Comparison of ENCODE assay signal across 10 mouse cellular contexts in the genomic region with DNA sequence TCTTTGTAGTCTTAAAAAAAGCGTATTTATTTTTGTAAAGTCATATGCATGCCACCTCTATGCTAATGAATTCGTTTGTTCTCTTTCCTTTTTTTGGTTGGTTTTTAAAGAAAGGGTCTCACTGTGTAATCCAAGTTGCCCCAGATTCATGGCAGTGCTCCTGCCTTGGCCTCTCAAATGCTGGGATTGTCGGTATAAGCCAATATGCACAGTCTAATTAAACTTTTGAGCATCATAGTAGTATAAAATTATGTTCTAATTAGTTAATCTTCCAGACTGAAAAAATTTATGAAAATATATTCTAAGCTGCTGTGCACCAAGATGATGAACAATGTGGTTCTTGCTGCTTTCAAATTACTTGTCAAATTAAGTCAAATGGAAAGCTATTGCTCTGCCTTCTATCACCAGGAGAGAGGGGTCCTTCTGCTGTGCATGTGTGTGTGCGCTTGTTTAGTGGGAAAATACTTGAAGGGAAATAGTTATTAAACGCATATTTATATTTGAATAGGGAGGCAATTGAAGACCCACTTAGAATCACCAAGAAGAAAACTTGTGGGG. TPM values are rescaled to one million over a fixed set of nuclear protein-coding genes. Genes with fewer than 3 reads are reported as not detected.
DNase-seq lines count a peak whose midpoint lies in the region; ATAC-seq and TF ChIP-seq lines count a peak whose summit lies in the region.
"Had no signal": no experiment of that assay in that cellular context is flagged by ENCODE, and none has a peak within 500 bp of the region (broad histone marks: within the 10 kb centered on the region; RNA-seq: fewer than 3 reads in every experiment).

No protein-coding gene starts in this region.

- no peaks in the 10 kb centered on the region for H3K9me3 ChIP-seq in forebrain, embryonic 12.5 days
- H3K9me3 ChIP-seq in limb, embryonic 13.5 days: no peaks in the 10 kb centered on the region
- no peaks in the 10 kb centered on the region for H3K9me3 ChIP-seq in neural tube, embryonic 15.5 days (replicated peaks)

- H3K27ac ChIP-seq in layer of hippocampus, adult 2 months: no peak overlapping the region
- H3K27ac ChIP-seq in forebrain, embryonic 12.5 days: no peak overlapping the region
- H3K27ac ChIP-seq in limb, embryonic 13.5 days: no peak overlapping the region
- no peak overlapping the region for H3K27ac ChIP-seq in neural tube, embryonic 15.5 days (replicated peaks)

- WGBS in forebrain, embryonic 12.5 days: 45% methylated on average over 5 of the region's 5 CpGs
- WGBS in limb, embryonic 13.5 days: 41% methylated on average over 5 of the region's 5 CpGs
- WGBS in neural tube, embryonic 15.5 days: 33% methylated on average over 5 of the region's 5 CpGs

- H3K4me3 ChIP-seq in layer of hippocampus, adult 2 months: peak overlapping the region; percentile 46; the same call in 1 of the 2 replicates
- H3K4me3 ChIP-seq in forebrain, embryonic 12.5 days (replicated peaks): no peak overlapping the region
- H3K4me3 ChIP-seq in limb, embryonic 13.5 days: peak overlapping the region; percentile 34; the same call in 1 of the 2 replicates
- H3K4me3 ChIP-seq in neural tube, embryonic 15.5 days (replicated peaks): peak overlapping the region; percentile 16; the same call in 1 of the 2 replicates

- no peak for ATAC-seq in forebrain, embryonic 12.5 days (ENCODE audit: low FRiP score)
- ATAC-seq in limb, embryonic 13.5 days (ENCODE audit: low FRiP score, low read depth): no peak
- no peak for ATAC-seq in neural tube, embryonic 15.5 days (ENCODE audit: low FRiP score)

- DNase-seq in layer of hippocampus, adult 2 months (ENCODE audit: low spot score in 2 of 2): no peak
- no peak for DNase-seq in layer of hippocampus, postnatal 36 days
- no peak for DNase-seq in ovary, postnatal 14 days (ENCODE audit: low spot score)
- no peak for DNase-seq in frontal cortex, postnatal 10 days (ENCODE audit: low spot score in 2 of 2)
- DNase-seq: kidney, postnatal 36 days had no signal

- no peaks in the 10 kb centered on the region for H3K36me3 ChIP-seq in forebrain, embryonic 12.5 days (replicated peaks)
- H3K36me3 ChIP-seq in limb, embryonic 13.5 days: no peaks in the 10 kb centered on the region
- no peaks in the 10 kb centered on the region for H3K36me3 ChIP-seq in neural tube, embryonic 15.5 days

- H3K9ac ChIP-seq in forebrain, embryonic 12.5 days: no peak overlapping the region
- no peak overlapping the region for H3K9ac ChIP-seq in limb, embryonic 13.5 days
- no peak overlapping the region for H3K9ac ChIP-seq in neural tube, embryonic 15.5 days (replicated peaks)

- no peak for TF ChIP-seq CTCF in layer of hippocampus, adult 2 months (conservative IDR thresholded peaks at IDR 0.05)

- peaks cover 13% of the 10 kb centered on the region for H3K4me1 ChIP-seq in forebrain, embryonic 12.5 days
- 0 out of 2 replicates have a peak, but pooled peaks cover 4% of the 10 kb centered on the region for H3K4me1 ChIP-seq in limb, embryonic 13.5 days
- H3K4me1 ChIP-seq in neural tube, embryonic 15.5 days: peaks cover 4% of the 10 kb centered on the region; the same call in 1 of the 2 replicates

- peaks cover 22% of the 10 kb centered on the region for H3K27me3 ChIP-seq in forebrain, embryonic 12.5 days
- peaks cover 4% of the 10 kb centered on the region for H3K27me3 ChIP-seq in limb, embryonic 13.5 days
- H3K27me3 ChIP-seq in neural tube, embryonic 15.5 days (replicated peaks): no peaks in the 10 kb centered on the region

- peak overlapping the region; percentile 39 for H3K4me2 ChIP-seq in forebrain, embryonic 12.5 days
- peak overlapping the region; percentile 60 for H3K4me2 ChIP-seq in limb, embryonic 13.5 days (replicated peaks)
- peak overlapping the region; percentile 42 for H3K4me2 ChIP-seq in neural tube, embryonic 15.5 days

RNA-seq across cellular contexts. Expression of a gene that starts 2.4 kb away (rescaled TPM):
- total RNA-seq in layer of hippocampus, adult 2 months (2021): under 1 TPM in 1 of 2 experiments, not detected in 1; 0.12 TPM
- total RNA-seq in layer of hippocampus, postnatal 36 days (2021): not detected
- not detected in 2 replicates for polyA plus RNA-seq in forebrain, embryonic 12.5 days (2016; fragmentation: Nextera tagmentation; extraction: Ambion mirVana)
- 0.64 and 0.93 TPM in 2 replicates for polyA plus RNA-seq in limb, embryonic 13.5 days (2015; fragmentation: Nextera tagmentation; extraction: Ambion mirVana)
- polyA plus RNA-seq in neural tube, embryonic 15.5 days (2015; fragmentation: Nextera tagmentation; extraction: Ambion mirVana): 0.14 and 0.22 TPM in 2 replicates
- total RNA-seq: ES-E14 had no signal
- polyA plus RNA-seq: erythroblast, embryonic 14.5 days had no signal

RNA-seq across cellular contexts. Expression of a gene that starts 13.3 kb away (rescaled TPM):
- 10 to 100 TPM; 18.2 to 18.7 TPM for total RNA-seq in layer of hippocampus, adult 2 months (2021)
- 10 to 100 TPM; 21.0 to 21.1 TPM for total RNA-seq in layer of hippocampus, postnatal 36 days (2021)
- polyA plus RNA-seq in forebrain, embryonic 12.5 days (2016; fragmentation: Nextera tagmentation; extraction: Ambion mirVana): 31.0 and 31.8 TPM in 2 replicates
- 43.8 and 43.9 TPM in 2 replicates for polyA plus RNA-seq in limb, embryonic 13.5 days (2015; fragmentation: Nextera tagmentation; extraction: Ambion mirVana)
- 21.9 and 28.3 TPM in 2 replicates for polyA plus RNA-seq in neural tube, embryonic 15.5 days (2015; fragmentation: Nextera tagmentation; extraction: Ambion mirVana)
